Mouse (Mus musculus): ENCODE data around the gene Usp34.
"Not testable (repeated sequence)": the region's sequence is repeated elsewhere in the genome, so short reads cannot be mapped to it uniquely, and the experiment has no call there.

Usp34 gene

DNA sequence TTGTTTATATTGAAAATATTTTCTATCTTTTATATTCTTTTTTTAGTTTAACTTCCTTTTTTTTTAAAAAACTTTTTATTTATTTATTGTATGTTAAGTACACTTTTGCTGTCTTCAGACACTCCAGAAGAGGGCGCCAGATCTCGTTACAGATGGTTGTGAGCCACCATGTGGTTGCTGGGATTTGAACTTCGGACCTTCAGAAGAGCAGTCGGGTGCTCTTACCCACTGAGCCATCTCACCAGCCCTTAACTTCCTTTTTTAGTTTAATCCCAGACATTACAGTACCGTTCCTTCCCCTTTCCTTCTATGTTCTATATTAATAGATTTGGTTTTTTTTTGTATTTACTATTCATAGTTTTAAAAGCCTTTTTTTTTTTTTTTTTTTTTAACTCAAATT is 50.5 kb downstream of the Usp34 start:
- DNase-seq (ENCODE audit: low read depth, low spot score), result not testable (repeated sequence)

DNA sequence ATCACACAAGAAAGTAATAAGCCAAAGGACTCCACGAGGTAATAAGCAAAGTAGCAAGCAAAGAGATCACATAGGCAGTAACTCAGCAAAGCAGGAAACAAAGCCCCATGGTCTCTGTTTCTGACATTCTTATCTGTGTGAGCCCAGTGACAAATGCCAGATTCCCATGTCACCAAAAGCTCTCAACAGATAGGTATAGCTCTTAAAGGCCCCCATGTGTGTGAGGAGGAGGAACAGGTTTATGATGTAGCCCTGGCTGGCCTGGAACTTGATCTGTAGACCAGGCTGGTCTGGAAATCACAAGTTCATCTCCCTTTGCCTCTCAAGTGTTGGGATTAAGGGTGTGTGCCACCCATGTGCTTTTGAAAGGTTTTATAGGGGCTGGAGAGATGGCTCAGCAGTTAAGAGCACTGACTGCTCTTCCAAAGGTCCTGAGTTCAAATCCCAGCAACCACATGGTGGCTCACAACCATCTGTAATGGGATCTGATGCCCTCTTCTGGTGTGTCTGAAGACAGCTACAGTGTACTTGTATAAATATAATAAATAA is 53.1 kb downstream of the Usp34 start:
- not testable (repeated sequence) for DNase-seq (ENCODE audit: low read depth, low spot score)

DNA sequence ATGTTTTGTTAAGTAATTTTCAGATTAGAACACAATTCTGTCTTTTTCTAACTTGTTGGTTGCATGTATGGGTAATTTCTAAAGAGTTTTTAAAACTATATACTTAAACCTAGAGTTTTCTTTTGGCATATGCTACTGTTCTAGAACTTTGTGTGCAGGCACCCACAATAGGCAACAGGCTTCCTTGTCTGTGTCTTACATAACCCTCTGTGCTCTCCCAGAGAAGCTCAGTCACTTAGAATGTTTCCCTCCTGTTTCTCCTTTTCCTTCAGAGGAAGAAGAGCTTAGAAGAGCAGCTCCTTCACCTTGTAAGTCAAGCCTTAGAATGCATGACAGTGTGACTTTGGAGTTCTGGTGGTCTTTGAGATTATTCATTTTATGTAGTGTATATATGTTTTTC is 55.6 kb downstream of the Usp34 start:
- no peak for DNase-seq (ENCODE audit: low read depth, low spot score)

DNA sequence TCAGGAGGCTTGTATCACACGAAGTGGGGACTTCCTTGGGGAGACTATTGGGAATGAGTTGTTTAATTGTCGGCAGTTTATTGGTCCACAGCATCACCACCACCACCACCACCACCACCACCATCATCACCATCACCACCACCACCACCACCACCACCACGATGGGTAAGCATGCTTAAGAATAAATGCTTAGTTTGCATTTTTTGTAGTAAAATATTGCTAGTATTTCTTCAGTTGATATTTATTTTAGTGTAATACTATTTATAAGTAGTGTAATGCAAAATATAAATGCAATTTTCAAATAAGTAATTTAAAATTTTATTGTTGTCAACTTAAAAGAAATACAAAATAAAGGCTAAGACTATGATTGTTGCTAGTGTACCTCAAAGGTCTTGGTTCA is 57.7 kb downstream of the Usp34 start:
- no peak for DNase-seq (ENCODE audit: low read depth, low spot score)

DNA sequence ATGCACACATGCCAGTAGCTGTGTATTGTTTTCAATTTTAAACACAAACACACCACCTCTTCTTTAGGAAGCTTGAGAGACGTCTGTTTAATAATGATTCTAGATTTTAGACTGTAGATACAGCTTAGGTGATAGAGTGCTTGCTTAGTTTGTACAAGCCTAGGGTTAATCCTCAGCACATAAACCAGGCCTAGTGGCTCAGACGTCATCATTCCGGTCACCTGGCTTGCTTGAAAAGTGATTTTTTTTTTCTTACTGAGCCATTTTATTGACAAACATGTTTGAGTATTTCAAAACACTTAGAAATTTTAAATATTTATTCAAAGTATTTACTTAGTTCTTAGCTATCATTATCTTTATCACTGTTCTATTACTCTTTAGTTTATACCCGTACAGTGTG is 65.3 kb downstream of the Usp34 start:
- DNase-seq (ENCODE audit: low read depth, low spot score), result no peak

DNA sequence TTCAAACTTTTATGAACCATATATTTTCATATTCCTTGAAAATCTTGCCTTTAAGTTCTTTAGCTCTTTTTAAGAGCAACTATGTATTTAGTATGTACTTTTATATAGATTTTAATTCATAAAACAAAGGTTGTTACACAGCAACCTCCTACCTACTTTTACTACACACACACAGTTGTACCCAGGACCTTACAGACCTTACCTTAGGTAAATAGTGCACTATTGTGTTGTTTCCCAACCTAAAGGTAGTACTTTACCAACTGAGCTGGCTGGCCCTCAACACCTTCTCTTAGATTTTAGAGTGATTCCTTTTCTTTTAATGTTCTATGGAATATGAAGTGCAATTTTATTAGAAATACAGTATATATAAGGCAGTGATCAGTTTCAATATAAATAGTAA is 65.8 kb downstream of the Usp34 start:
- no peak for DNase-seq (ENCODE audit: low read depth, low spot score)

DNA sequence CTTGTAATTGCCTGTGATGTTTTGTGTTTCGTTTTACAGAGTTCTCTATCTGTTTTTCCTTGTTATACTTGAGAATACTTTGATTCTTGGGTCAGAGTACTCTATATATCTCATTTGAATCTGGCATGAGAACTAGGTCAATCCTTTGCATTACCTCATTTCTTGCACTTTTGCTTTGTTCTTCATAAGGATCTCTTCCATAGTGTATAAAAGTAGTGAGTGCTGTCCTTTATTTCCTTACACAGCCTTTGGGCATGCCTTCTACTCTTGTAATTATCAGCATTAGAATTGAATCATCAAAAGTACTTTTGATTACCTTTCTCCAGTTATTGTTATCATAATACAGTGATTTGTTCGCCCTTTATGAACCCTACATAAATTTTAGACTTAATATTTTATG is 73.4 kb downstream of the Usp34 start:
- no peak for DNase-seq (ENCODE audit: low read depth, low spot score)

DNA sequence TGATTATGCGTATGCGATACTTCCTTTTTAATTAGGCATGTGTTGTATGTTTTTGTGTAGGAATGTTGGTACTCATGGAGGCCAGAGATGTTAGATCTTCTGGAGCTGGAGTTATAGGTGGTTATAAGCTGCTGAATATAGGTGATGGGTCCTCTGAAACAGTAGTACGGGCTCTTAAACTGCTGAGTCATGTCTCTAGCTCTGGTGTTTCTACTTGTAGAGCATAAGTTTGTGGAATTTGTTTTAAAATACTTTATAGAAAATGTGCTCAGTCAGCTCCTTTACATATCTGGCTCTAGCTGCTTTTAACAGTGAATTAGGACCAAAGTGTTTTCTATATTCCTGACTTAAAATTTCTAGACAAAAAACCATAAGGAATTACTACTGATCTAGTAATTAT is 73.9 kb downstream of the Usp34 start:
- no peak for DNase-seq (ENCODE audit: low read depth, low spot score)

DNA sequence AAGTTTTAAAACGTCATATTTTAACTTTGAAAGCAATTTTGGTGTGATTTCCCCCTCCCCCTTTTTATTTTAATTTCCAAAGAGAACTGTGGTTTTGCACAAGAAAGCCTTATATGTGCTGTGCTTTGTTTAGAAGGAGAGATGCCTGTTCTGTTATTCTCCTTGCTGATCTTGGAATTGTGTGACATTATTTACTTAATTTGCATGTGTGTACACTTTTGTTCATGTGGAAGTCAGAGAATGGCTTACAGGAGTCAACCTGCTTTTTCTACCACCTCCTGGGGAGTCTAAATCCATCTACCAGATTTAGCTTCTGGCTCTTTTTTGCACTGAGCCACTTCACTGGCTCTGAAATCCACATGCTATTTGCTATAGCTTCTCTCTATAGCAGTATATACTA is 76.1 kb downstream of the Usp34 start:
- DNase-seq (ENCODE audit: low read depth, low spot score), result no peak

DNA sequence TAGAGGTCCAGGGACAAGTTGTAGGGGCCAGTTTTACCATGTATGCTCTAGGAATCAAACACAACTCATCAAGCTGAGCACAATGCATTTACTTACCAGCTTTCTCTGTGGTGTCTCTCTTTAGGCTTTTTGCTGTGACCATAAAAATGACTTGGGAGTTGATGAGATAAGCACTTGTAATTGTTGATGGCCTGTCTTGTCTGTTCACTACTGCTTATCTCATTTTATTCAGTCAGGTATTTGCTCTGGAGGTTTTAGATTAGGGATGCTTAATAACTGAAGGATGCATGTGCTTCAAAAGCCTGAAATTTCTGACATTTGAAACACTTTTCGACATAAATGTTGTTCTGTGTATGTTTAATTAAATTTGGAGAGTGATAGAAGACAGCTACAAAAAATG is 83.0 kb downstream of the Usp34 start:
- no peak for DNase-seq (ENCODE audit: low read depth, low spot score)

DNA sequence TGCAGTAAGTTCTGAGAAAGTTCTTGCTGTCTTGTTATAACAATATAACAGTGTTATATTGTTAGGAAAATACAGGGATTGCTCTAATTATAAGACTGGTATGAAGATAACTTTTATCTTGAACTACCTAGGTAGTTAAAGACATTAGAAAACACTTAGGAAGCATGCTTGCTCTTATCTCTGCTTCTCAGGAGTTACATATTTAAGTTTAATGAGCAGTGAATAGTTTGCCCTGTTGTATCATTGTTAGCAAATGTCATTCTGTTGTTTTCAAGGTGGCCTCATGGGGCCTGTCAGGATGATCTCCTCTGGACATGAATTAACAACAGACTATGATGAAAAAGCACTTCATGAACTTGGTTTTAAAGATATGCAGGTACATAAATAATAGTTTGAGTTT is 85.9 kb downstream of the Usp34 start:
- no peak for DNase-seq (ENCODE audit: low read depth, low spot score)

DNA sequence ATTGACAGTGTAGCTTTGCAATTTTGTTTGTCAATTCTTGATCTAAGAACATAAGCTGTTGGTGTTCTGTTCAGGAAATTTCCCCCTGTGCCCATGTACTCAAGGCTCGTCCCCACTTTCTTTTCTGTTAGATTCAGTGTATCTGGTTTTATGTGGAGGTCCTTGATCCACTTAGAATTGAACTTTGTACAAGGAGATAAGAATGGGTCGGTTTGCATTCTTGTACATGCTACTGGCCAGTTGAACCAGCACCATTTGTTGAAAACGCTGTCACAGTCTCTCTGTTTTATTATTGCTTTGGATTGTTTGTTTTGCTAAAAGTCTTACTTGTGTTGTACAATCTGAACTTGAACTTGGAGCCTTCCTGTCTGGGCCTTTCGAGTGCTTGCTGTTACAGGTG is 89.9 kb downstream of the Usp34 start:
- no peak for DNase-seq (ENCODE audit: low read depth, low spot score)

DNA sequence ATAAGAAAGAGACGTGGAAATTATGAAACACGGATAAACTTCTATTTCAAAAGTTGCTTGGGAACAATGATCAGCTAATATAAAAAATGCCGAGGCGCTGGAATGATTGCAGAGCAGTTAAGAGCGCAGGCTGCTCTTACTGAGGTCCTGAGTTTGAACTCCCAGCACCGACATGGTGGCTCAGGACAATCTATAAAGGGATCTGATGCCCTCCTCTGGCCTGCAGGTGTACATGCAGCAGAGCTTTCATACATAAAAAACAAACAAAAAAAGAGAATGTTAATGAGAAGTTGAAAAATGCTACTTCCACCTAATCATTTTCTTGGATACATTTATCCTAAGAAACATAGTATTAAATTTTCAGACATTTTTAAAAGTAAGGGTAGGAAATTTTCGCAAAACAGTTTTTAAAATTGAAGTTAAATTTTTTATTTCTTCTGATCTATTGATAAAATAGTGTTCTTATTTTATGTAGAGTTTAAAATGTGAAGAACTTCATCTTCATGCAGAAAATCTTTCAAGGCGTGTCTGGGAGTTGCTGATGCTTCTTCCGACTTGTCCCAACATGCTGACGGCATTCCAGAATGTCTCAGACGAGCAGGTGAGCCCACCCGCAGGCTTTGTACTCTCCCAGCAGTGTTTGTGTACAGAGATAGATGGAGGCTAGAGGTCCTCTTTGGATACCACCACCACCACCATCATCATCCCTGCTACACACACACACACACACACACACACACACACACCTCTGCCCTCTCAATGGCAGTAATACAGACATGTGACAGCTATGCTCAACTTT is 94.5 kb downstream of the Usp34 start:
- DNase-seq (ENCODE audit: low read depth, low spot score), result peak; percentile 7

DNA sequence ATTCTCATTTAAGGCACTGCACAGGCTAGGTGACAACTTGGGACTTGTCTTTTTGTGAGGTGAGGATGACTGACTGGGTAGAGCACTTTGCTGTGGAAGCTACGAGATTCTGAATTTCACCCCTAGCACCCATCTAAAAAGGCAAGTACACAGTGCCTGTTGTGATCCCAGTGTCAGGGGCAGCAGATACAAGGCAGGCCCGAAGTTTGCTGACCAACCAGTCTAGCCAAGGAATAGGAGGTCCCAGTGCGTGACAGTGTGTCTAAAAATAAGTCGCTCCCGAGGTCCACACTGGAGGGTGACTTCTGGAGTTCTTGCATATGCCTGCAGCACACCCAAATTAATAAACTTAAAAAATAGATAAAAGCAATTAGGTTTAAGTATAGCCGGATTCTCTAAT is 121.6 kb downstream of the Usp34 start:
- no peak for DNase-seq (ENCODE audit: low read depth, low spot score)

DNA sequence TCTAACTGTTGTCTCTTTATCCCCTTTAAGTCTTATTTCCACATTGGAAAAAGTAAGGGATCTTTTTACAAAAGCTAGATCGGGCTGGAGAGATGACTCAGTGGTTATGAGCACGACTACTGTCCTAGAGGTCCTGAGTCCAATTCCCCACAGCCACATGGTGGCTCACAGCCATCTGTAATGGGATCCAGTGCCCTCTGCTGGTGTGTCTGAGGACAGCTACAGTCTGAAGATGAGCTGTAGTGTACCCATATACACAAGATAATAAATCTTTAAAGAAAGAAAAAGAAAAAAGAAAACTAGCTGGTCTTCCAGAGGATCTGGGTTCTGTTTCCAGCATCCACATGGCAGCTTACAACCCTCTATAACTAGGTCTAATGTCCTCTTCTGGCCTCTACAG is 123.3 kb downstream of the Usp34 start:
- no peak for DNase-seq (ENCODE audit: low read depth, low spot score)

DNA sequence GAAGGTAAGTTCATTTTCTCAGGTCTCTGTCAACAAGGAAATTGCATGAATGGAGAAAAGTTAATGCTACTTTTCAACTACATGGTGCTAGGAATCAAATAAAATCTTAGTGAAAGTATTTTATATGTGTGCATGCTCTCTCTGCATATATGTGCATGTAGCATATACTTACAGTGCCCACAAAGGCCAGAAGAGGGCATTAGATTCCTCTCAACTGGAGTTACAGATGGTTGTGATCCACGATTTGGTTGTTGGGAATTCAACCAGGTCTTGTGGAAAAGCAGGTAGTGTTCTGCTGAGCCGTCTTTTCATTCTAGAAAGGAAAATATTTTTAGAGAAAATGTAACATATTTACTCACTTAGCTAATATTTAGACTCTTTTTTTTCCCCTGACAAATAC is 129.4 kb downstream of the Usp34 start:
- DNase-seq (ENCODE audit: low read depth, low spot score), result no peak

DNA sequence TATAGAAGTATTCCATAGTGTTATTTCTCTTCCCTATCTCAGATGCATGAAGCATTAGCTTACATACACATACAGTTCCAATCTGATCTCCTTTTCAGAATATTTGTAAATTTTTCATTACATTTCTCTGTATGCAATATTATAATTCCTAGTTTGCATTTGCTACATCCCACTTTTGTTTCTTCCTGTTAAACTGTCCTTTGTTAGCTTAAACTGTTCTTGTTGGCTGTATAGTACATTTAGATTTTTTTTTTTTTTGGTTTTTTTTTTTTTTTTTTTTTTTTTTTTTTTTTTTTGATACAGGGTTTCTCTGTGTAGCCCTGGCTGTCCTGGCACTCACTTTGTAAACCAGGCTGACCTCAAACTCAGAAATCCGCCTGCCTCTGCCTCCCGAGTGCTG is 159.2 kb downstream of the Usp34 start:
- not testable (repeated sequence) for DNase-seq (ENCODE audit: low read depth, low spot score)

DNA sequence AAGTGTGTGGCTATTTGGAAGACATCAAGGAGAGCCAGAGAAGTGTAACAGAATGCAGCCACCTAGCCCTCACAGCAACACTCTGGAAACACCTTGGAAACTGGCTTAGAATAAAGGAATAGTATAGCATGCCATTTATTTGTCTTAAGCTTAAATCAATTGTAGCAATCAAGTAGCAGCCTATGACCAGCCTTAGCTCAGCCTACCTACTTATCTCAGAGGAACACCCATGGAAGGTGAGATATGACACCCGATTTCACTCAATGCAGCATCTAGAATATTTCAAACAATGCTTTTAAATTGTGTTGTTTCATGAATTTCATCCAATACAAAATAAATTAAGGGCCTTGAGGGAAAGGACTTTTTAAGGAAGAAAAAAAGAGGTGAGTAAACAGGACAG is 183.3 kb downstream of the Usp34 start:
- DNase-seq (ENCODE audit: low read depth, low spot score), result no peak

DNA sequence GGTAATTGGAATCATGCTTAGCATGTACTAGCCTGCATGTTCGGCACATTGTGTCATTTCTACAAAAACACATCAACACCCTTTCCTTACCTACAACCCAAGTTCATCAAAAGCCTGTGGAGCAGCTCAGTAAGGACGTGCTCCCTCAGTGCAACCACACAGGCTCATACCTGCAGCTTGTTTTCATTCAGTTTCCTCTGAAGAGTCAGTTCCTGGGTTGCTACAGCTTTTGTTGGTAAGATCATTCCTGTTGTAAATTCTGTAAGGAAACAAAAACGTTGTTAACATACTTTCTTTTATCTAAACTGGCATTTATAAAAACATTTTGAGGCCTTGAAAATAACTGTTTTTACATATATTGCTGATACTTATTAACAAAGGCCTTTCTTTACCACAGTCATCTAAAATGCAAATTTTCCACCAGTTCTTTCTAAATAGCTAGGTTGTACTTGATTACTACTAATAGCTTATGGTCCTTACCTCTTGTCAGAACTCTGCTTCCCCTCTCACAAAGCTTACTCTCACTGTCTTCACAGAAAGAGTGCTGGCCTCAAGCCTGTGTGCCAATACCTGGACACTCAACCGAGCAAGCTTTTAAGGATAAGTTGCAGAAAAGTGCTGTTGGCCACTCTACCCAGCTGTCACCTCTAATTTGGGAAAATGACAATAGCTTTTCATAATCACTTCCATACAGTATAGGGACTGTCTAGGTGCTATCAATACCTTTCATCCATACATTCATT is 185.5 kb downstream of the Usp34 start:
- DNase-seq (ENCODE audit: low read depth, low spot score), result no peak

DNA sequence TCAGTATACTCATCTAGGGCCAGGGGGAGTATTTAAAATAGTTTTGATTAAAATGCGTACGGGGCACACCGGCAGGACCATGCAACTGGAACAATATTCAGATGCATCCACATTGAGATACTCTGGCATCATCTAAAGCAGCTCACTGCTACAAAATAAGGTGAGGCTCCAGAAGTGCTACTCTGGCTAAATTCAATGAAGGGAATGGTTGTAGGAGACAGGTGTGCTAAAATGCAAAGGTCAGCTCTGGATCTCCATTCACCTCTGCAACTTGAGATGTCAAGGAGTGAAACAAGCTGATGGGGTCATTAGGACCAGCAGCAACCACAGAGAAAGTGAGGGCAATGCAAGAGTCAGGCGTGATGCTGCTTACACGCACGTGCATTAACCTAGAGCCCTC is 188.5 kb downstream of the Usp34 start:
- no peak for DNase-seq (ENCODE audit: low read depth, low spot score)

DNA sequence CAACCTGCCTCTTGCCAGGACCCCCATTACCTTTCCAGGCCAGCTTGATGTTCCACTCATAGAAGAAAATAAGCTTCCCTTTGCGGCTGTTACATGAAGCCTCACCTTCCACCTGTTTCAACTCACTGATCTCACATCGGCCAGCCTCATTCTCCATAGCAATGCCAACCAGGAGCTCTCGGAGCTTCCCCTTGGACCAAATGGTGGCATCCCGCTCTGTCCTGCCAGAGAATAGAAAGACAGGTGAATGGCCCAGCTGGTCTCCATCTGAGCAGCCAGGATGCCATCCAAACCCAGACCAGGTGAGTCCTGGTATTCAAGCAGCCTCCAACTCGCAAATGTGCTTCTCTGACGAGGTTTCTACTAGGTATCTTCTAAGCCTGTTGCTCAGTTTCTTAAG is 190.0 kb downstream of the Usp34 start:
- no peak for DNase-seq (ENCODE audit: low read depth, low spot score)

DNA sequence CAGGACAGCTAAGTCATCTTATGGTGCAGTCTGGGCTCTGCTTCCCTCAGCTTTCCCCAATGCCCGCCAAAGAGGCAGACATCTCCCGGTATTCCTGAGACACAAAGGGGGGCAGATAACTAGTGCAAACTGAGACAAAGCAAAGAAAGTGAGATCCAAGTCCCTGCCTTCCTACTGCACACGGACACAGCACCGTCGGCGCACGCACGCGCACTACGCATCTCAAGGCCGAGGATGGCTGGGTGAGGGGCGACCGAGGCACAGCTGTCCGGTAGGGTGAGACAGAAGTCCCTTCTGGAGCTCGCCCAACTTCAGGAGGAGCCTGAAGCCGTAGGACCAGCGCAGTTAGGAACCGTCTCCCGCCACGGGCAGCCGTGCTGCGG is 190.6 kb downstream of the Usp34 start:
- peak; percentile 78 for DNase-seq (ENCODE audit: low read depth, low spot score)
